Mouse (Mus musculus): ENCODE results near the gene Gabrd. TPM values are rescaled to one million over a fixed set of nuclear protein-coding genes. Genes with fewer than 3 reads are reported as not detected.
A peak's percentile ranks its signal among the peaks of the same experiment; 100 is the strongest.

Gabrd gene
- polyA plus RNA-seq, 1 experiment, result not detected

GRCm38 (mm10) chr4:155370737-155371715 is 26.9 kb downstream of the Gabrd start:
- TF ChIP-seq POLR2A (IDR thresholded peaks at IDR 0.05; ENCODE audit: borderline replicate concordance, control insufficient read depth, low read depth, low read length) (no peak), CTCF (IDR thresholded peaks at IDR 0.05; ENCODE audit: control insufficient read depth, insufficient read depth, low read length) (no peak)
- Histone ChIP-seq H3K27ac (ENCODE audit: control insufficient read depth, insufficient read depth, low read depth, low read length, poor library complexity) (no peak overlapping the region), H3K4me1 (ENCODE audit: control insufficient read depth, insufficient read depth, low read length) (no peaks in the 10 kb centered on the region), H3K4me3 (replicated peaks; ENCODE audit: control insufficient read depth, low read depth, low read length) (no peak overlapping the region)
- WGBS, result 78% methylated on average over 15 of the region's 15 CpGs

DNA sequence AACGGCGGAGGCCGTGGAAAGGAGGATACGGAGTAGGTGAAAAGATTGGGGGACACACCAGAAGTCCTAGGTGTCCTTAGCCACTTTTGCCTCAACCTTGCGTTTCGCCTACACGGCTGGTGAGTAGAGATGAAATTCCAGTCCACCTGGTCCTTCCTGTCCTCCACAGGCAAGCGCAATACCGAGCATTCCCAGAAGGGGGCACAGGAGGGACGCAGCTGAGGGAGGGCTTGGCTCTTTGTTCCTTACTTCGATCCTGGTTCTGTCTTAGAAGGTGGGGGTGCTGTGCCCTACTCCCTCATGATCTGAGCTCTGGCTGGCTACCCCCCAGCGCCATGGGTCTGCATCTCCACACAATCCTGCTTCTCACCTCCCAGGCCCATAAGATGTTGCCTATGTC is 29.2 kb downstream of the Gabrd start:
- 41% methylated on average over 12 of the region's 12 CpGs for WGBS
- no peaks in the 10 kb centered on the region for H3K4me1 ChIP-seq (ENCODE audit: control insufficient read depth, insufficient read depth, low read length)
- H3K27ac ChIP-seq (ENCODE audit: control insufficient read depth, insufficient read depth, low read depth, low read length, poor library complexity), result no peak overlapping the region
- H3K4me3 ChIP-seq (replicated peaks; ENCODE audit: control insufficient read depth, low read depth, low read length), result no peak overlapping the region
- no peak for TF ChIP-seq POLR2A (IDR thresholded peaks at IDR 0.05; ENCODE audit: borderline replicate concordance, control insufficient read depth, low read depth, low read length)
- TF ChIP-seq CTCF (IDR thresholded peaks at IDR 0.05; ENCODE audit: control insufficient read depth, insufficient read depth, low read length), result peak; percentile 61

DNA sequence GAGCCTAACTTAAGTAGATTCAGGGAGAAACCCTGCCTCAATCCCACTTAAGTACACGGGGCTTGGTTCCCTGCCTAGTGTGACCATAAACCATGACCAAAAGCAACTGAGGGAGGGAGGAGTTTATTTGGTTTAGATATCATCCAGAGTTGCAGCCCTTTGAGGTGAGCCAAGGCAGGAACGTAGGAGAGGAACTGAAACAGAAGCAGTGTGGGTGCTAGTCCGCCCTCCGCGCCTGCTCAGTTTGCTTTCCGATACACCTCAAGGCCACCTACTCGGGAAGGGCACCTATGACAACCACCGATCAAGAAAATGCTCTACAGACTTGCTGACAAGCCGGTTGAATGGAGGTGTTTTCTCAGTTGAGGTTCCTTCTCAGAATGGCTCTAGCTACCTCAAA is 30.2 kb downstream of the Gabrd start:
- 76% methylated on average over 9 of the region's 9 CpGs for WGBS
- TF ChIP-seq POLR2A (IDR thresholded peaks at IDR 0.05; ENCODE audit: borderline replicate concordance, control insufficient read depth, low read depth, low read length), result no peak
- TF ChIP-seq CTCF (IDR thresholded peaks at IDR 0.05; ENCODE audit: control insufficient read depth, insufficient read depth, low read length), result no peak
- Histone ChIP-seq H3K4me1 (ENCODE audit: control insufficient read depth, insufficient read depth, low read length) (no peaks in the 10 kb centered on the region), H3K4me3 (replicated peaks; ENCODE audit: control insufficient read depth, low read depth, low read length) (no peak overlapping the region), H3K27ac (ENCODE audit: control insufficient read depth, insufficient read depth, low read depth, low read length, poor library complexity) (no peak overlapping the region)

DNA sequence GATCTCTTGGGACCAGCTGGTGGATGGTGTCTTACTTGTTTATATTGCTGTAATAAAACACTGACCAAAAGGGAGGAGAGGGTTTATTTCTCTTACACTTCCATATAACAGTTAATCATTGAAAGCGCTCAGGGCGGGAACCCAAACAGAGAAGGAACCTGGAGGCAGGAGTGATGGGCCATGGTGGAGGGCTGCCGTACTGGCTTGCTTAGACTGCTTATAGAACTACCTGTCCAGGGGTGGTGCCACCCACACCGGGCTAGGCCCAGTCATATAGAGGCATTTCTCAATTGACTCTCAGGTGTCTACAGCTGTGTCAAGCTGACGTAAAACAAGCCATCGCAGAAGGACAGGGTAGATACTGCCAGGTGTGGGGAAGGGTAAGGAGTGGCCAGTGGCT is 31.1 kb downstream of the Gabrd start:
- H3K27ac ChIP-seq (ENCODE audit: control insufficient read depth, insufficient read depth, low read depth, low read length, poor library complexity), result no peak overlapping the region
- no peak for TF ChIP-seq CTCF (IDR thresholded peaks at IDR 0.05; ENCODE audit: control insufficient read depth, insufficient read depth, low read length)
- no peak for TF ChIP-seq POLR2A (IDR thresholded peaks at IDR 0.05; ENCODE audit: borderline replicate concordance, control insufficient read depth, low read depth, low read length)
- H3K4me1 ChIP-seq (ENCODE audit: control insufficient read depth, insufficient read depth, low read length), result no peaks in the 10 kb centered on the region
- no peak overlapping the region for H3K4me3 ChIP-seq (replicated peaks; ENCODE audit: control insufficient read depth, low read depth, low read length)
- 69% methylated on average over 6 of the region's 6 CpGs for WGBS

DNA sequence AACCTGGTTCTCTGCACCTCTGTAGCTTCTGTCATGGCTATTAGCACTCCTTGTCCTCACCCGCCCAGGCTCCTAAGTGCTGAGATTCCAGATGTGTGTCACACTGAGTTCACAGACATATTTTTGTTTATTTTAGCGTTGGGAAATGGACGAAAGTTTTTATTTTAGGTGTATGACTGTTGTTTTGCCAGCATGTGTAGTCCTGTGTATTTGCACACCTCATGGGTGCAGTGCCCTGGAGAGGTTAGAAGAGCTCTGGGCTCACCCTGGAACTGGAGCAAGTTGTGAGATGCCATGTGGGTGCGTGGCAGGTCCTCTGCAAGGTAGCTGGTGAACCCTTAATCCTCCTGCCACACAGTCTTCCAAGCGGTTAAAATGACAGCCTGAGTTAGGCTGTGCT is 35.5 kb downstream of the Gabrd start:
- 45% methylated on average over 5 of the region's 5 CpGs for WGBS
- no peak overlapping the region for H3K4me3 ChIP-seq (replicated peaks; ENCODE audit: control insufficient read depth, low read depth, low read length)
- H3K4me1 ChIP-seq (ENCODE audit: control insufficient read depth, insufficient read depth, low read length), result no peaks in the 10 kb centered on the region
- no peak overlapping the region for H3K27ac ChIP-seq (ENCODE audit: control insufficient read depth, insufficient read depth, low read depth, low read length, poor library complexity)
- TF ChIP-seq POLR2A (IDR thresholded peaks at IDR 0.05; ENCODE audit: borderline replicate concordance, control insufficient read depth, low read depth, low read length) (no peak), CTCF (IDR thresholded peaks at IDR 0.05; ENCODE audit: control insufficient read depth, insufficient read depth, low read length) (no peak)

DNA sequence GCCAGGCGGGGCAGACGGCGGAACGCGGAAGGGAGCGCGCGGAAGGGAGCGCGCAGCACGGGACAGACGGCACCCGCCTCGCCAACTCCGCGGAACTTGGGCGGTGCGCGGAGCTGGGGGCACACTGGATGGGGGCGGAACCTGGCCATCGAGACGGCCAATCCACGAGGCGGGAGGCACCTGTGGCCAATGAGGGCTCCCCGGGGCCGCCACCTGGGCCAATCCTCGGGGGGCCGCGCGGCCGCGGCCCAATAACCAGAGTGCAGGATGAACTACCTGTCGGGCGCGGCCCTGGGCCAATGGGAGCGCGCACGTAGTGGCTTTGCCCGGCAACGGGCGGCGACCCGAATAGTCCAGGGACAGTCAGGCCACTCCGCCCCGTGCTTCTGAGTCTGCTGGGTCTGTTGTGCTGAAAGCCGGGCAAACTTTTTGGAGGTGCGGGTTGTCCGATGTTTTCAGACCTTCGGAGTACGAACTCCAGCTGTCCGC is 36.6 kb downstream of the Gabrd start, which contains the start of gene Prkcz:
Gene Prkcz (minus strand): TSS at position 59 of the 489 bp plus-strand sequence.
- TF ChIP-seq CTCF (IDR thresholded peaks at IDR 0.05; ENCODE audit: control insufficient read depth, insufficient read depth, low read length), result no peak
- no peak for TF ChIP-seq POLR2A (IDR thresholded peaks at IDR 0.05; ENCODE audit: borderline replicate concordance, control insufficient read depth, low read depth, low read length)
- H3K4me3 ChIP-seq (replicated peaks; ENCODE audit: control insufficient read depth, low read depth, low read length), result peak within 1 kb of the TSS; percentile 7
- no peaks in the 10 kb centered on the region for H3K4me1 ChIP-seq (ENCODE audit: control insufficient read depth, insufficient read depth, low read length)
- WGBS, result 2% methylated on average over 51 of the region's 51 CpGs
- no peak within 1 kb of the TSS; the same call in 1 of the 2 replicates for H3K27ac ChIP-seq (ENCODE audit: control insufficient read depth, insufficient read depth, low read depth, low read length, poor library complexity)

GRCm38 (mm10) chr4:155360856-155361255 is 37.1 kb downstream of the Gabrd start:
- TF ChIP-seq CTCF (IDR thresholded peaks at IDR 0.05; ENCODE audit: control insufficient read depth, insufficient read depth, low read length) (no peak), POLR2A (IDR thresholded peaks at IDR 0.05; ENCODE audit: borderline replicate concordance, control insufficient read depth, low read depth, low read length) (no peak)
- Histone ChIP-seq H3K4me3 (replicated peaks; ENCODE audit: control insufficient read depth, low read depth, low read length) (no peak overlapping the region), H3K27ac (ENCODE audit: control insufficient read depth, insufficient read depth, low read depth, low read length, poor library complexity) (no peak overlapping the region; the same call in 1 of the 2 replicates), H3K4me1 (ENCODE audit: control insufficient read depth, insufficient read depth, low read length) (no peaks in the 10 kb centered on the region)
- 4% methylated on average over 42 of the region's 42 CpGs for WGBS

Measured in bone marrow, adult 2 months (tissue).